Mouse (Mus musculus) heart, postnatal 0 days (tissue): ENCODE data around the gene Gmfg. TPM values are rescaled to one million over a fixed set of nuclear protein-coding genes. Genes with fewer than 3 reads are reported as not detected.

Experiments
- ATAC-seq: fragments of 200-750 bp; cut with Nextera tagmentation; 2 replicates; pipeline ENCODE4 v1.8.0; 2017; ENCODE audit warnings: low read depth, moderate number of reproducible peaks, moderate library complexity; ENCODE audit not compliant: insufficient read depth
- DNase-seq: peaks from one replicate; pipeline ENCODE4 v3.0.0-alpha.2; 2016; ENCODE audit warnings: low spot score
- H3K27ac ChIP-seq: fragments of 300-500 bp; sonication (generic); 2 replicates; pipeline ENCODE4 v1.5.1; 2014; ENCODE audit warnings: low read depth, mild to moderate bottlenecking
- H3K27me3 ChIP-seq: fragments of 300-500 bp; sonication (generic); 2 replicates; pipeline ENCODE4 v1.6.1; 2014; ENCODE audit warnings: low read length, mixed read lengths; ENCODE audit not compliant: control insufficient read depth, insufficient read depth
- H3K36me3 ChIP-seq: fragments of 300-500 bp; sonication (generic); replicated peaks from 2 replicates; pipeline ENCODE4 v1.6.1; 2014; ENCODE audit warnings: low read length, mixed read lengths; ENCODE audit not compliant: control insufficient read depth, insufficient read depth
- H3K4me1 ChIP-seq: fragments of 300-500 bp; sonication (generic); 2 replicates; pipeline ENCODE4 v1.6.1; 2014; ENCODE audit warnings: antibody characterized with exemption; ENCODE audit not compliant: control insufficient read depth, insufficient read depth
- H3K4me2 ChIP-seq: fragments of 300-500 bp; sonication (generic); 2 replicates; pipeline ENCODE4 v1.6.1; 2014; ENCODE audit warnings: low read depth, mild to moderate bottlenecking, low read length, moderate library complexity
- H3K4me3 ChIP-seq: fragments of 300-500 bp; sonication (generic); 2 replicates; pipeline ENCODE4 v1.5.1; 2014; ENCODE audit warnings: low read depth, low read length
- H3K9ac ChIP-seq: fragments of 300-500 bp; sonication (generic); replicated peaks from 2 replicates; pipeline ENCODE4 v1.6.1; 2014; ENCODE audit warnings: low read depth, low read length, mixed read lengths
- H3K9me3 ChIP-seq: fragments of 300-500 bp; sonication (generic); replicated peaks from 2 replicates; pipeline ENCODE4 v1.6.1; 2016; ENCODE audit warnings: low read length; ENCODE audit not compliant: control insufficient read depth
- CTCF ChIP-seq: IDR thresholded peaks from 2 replicates; pipeline ENCODE4 v1.5.1; 2016; ENCODE audit warnings: antibody characterized with exemption, control low read depth, low read depth
- EP300 ChIP-seq: IDR thresholded peaks from 2 replicates; pipeline ENCODE4 v1.6.1; 2016; ENCODE audit warnings: antibody characterized with exemption, low read depth
- whole genome bisulfite sequencing: fragments of 180-500 bp; shearing (Covaris S2); extraction: QIAGEN DNeasy Blood & Tissue Kit; methylation state at CpG from one replicate; pipeline ENCODE4 v1.1.7; 2014; 5-methylcytosine and 5-hydroxymethylcytosine counted together
- polyA plus RNA-seq: library from polyadenylated mRNA; unstranded; fragments of >200 nt; fragmentation: Nextera tagmentation; extraction: Ambion mirVana; gene quantifications from 2 replicates; pipeline ENCODE4 v1.2.1, GENCODE M21; 2015
- total RNA-seq: library from RNA; depleted of rRNA; stranded (reverse); fragments of >200 nt; gene quantifications from 2 replicates; pipeline ENCODE4 v1.2.3, GENCODE M21; 2014; ENCODE audit warnings: low replicate concordance

Gene Gmfg
- total and polyA plus RNA-seq, 2 experiments from 2014 or later: 1.5 to 8.9 TPM

DNA sequence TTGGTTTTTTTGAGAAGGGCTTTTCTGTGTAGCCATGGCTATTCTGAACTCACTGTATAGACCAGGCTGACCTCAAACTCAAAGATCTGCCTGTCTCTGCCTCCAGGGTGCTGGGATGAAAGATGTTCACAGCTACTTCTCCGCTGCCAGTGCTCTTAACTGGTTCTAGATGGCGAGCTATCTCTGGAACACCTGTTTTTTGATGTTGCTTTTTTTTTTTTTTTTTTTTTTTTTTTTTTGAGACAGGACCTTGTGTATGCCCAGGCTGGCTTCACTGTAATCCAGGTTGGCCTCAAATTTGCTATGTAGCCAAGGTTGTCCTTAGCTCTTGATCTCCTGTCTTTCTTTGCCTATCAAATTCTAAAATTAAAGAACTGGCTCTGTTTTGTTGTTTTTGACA is 1.5 kb downstream of the Gmfg start:
- TF ChIP-seq EP300: no peak
- TF ChIP-seq CTCF: no peak
- WGBS: 74% methylated on average over 2 of the region's 2 CpGs
- Histone ChIP-seq H3K4me1 (peaks cover 17% of the 10 kb centered on the region), H3K4me3 (no peak overlapping the region), H3K27me3 (no peaks in the 10 kb centered on the region), H3K4me2 (no peak overlapping the region), H3K9ac (no peak overlapping the region), H3K9me3 (no peaks in the 10 kb centered on the region), H3K27ac (no peak overlapping the region), H3K36me3 (no peaks in the 10 kb centered on the region)
- DNase-seq (no peak), ATAC-seq (no peak)

DNA sequence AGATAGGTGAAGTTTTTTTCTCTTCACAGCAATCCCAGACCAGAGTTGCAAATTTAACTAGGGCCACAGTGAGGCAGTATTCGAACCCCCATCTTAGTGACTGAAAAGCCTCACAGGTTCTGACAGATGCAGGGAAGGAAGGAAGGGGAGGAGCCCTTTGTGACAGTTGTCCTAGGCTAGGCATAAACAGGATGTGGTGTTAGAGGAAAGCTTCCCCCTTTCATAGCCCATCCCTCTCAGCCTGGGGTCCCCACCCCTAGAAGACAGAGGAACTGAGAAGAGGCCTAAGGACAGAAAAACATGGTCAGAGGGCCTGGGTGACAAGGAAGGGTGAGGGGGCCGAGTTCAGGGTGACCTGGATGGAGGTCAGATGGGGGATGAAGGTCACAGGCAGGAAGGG is 3.5 kb downstream of the Gmfg start:
- ATAC-seq (no peak), DNase-seq (no peak)
- H3K4me3 ChIP-seq: peak overlapping the region; percentile 27; the same call in 1 of the 2 replicates
- H3K9ac ChIP-seq: no peak overlapping the region
- no peaks in the 10 kb centered on the region for H3K9me3 ChIP-seq
- WGBS: 26% methylated on average over 2 of the region's 2 CpGs
- H3K27ac ChIP-seq: peak overlapping the region; percentile 66; the same call in 1 of the 2 replicates
- no peaks in the 10 kb centered on the region for H3K36me3 ChIP-seq
- no peak overlapping the region; the same call in 1 of the 2 replicates for H3K4me2 ChIP-seq
- H3K4me1 ChIP-seq: no peaks in the 10 kb centered on the region
- no peak for TF ChIP-seq EP300
- no peak for TF ChIP-seq CTCF
- peaks cover 2% of the 10 kb centered on the region; the same call in 1 of the 2 replicates for H3K27me3 ChIP-seq

DNA sequence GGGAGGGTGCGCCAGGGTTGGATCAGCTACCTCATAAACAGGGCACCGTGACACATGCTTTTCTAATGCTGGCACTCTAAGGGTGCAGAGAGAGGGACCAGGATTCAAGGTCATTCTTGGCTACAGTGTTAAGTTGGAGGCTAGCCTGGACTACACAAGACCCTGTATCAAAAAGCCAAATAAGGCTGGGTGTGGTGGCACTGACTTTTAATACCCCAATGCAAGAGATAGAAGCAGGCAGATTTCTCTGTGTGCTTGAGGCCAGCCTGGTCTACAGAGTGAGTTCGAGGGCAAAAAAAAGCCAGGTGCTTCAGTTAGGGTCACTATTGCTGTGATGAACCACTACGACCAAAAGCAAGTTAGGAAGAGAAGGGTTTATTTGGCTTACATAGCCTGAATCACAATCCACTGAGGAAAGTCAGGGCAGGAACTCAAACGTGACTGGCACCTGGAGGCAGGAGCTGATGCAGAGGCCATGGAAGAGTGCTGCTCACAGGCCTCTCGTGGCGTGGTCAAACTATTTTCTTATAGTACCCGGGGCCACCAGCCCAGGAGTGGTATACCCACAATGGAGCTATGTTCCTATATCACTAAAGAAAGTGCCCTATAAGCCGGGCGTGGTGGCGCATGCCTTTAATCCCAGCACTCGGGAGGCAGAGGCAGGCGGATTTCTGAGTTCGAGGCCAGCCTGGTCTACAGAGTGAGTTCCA is 4.7 kb downstream of the Gmfg start:
- WGBS: 86% methylated on average over 13 of the region's 14 CpGs
- DNase-seq (no peak), ATAC-seq (no peak)
- Histone ChIP-seq H3K4me1 (no peaks in the 10 kb centered on the region), H3K9me3 (no peaks in the 10 kb centered on the region), H3K36me3 (no peaks in the 10 kb centered on the region), H3K9ac (no peak overlapping the region), H3K4me2 (peak overlapping the region; percentile 25; the same call in 1 of the 2 replicates), H3K27ac (peak overlapping the region; percentile 38; the same call in 1 of the 2 replicates), H3K4me3 (peak overlapping the region; percentile 0; the same call in 1 of the 2 replicates), H3K27me3 (peaks cover 6% of the 10 kb centered on the region; the same call in 1 of the 2 replicates)
- no peak for TF ChIP-seq EP300
- no peak for TF ChIP-seq CTCF

GRCm38 (mm10) chr7:28442688-28443087 is 5.4 kb downstream of the Gmfg start:
- Histone ChIP-seq H3K36me3 (no peaks in the 10 kb centered on the region), H3K9ac (no peak overlapping the region), H3K4me3 (0 out of 2 replicates have a peak overlapping the region, but pooled peaks have one; percentile 5), H3K4me2 (peak overlapping the region; percentile 12; the same call in 1 of the 2 replicates), H3K27ac (no peak overlapping the region), H3K4me1 (no peaks in the 10 kb centered on the region), H3K9me3 (no peaks in the 10 kb centered on the region), H3K27me3 (peaks cover 6% of the 10 kb centered on the region; the same call in 1 of the 2 replicates)
- TF ChIP-seq CTCF: no peak
- TF ChIP-seq EP300: no peak
- DNase-seq (peak; percentile 54), ATAC-seq (peak; percentile 37; the same call in 1 of the 2 replicates)
- WGBS: 32% methylated on average over 4 of the region's 4 CpGs

- no peaks in the 10 kb centered on the region for H3K36me3 ChIP-seq
- DNase-seq (no peak), ATAC-seq (no peak)
- H3K4me2 ChIP-seq: no peak overlapping the region
- H3K27me3 ChIP-seq: peaks cover 6% of the 10 kb centered on the region; the same call in 1 of the 2 replicates
- H3K4me3 ChIP-seq: no peak overlapping the region
- no peak overlapping the region for H3K27ac ChIP-seq
- 83% methylated on average over 13 of the region's 13 CpGs for WGBS
- H3K9ac ChIP-seq: no peak overlapping the region
- H3K9me3 ChIP-seq: no peaks in the 10 kb centered on the region
- no peaks in the 10 kb centered on the region for H3K4me1 ChIP-seq
- TF ChIP-seq CTCF: no peak
- no peak for TF ChIP-seq EP300
Observed at GRCm38 (mm10) chr7:28444344-28444974, 7.2 kb downstream of the Gmfg start.
